ENCODE assay signal across 39 mouse cellular contexts in the genomic region with DNA sequence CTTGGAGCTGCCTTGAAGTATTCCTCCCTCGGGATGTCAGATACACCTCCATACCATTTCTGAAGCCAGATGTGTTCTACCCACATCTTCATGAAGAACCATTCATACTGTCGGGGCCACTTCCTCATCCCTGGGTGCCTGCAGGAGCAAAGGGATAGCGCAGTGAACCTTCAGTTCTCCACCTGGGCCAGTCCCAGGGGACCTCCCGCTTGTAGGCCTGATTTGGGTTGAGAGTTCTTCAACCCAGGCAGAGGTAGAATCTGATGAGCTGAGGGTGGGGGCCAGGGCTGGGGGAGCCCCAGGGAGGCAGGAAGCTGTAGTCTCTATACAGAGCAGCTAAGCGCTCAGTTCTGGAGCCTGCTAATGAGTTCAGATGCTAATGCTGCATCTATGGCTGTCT. TPM values are rescaled to one million over a fixed set of nuclear protein-coding genes. Genes with fewer than 3 reads are reported as not detected.
"Had no signal": no experiment of that assay in that cellular context is flagged by ENCODE, and none has a peak within 500 bp of the region (broad histone marks: within the 10 kb centered on the region; RNA-seq: fewer than 3 reads in every experiment).

No protein-coding gene starts in this region.

- H3K9ac ChIP-seq: limb, embryonic 12.5 days; limb, embryonic 13.5 days; limb, embryonic 15.5 days; liver, embryonic 12.5 days; liver, embryonic 13.5 days; liver, embryonic 14.5 days; liver, embryonic 15.5 days; liver, postnatal 0 days; lung, embryonic 14.5 days; lung, embryonic 15.5 days; midbrain, embryonic 12.5 days; midbrain, embryonic 13.5 days; midbrain, embryonic 15.5 days; neural tube, embryonic 12.5 days; neural tube, embryonic 13.5 days had no signal

- DNase-seq: left cerebral cortex, postnatal 4 days; liver; liver, embryonic 13.5 days; liver, postnatal 0 days; lung, adult 18-20 months; lung, adult 2 months; lung, embryonic 14.5 days; lung, postnatal 10 days; lung, postnatal 14 days; lung, postnatal 36 days; lung, postnatal 4 days; midbrain, embryonic 14.5 days had no signal

- H3K36me3 ChIP-seq: limb, embryonic 10.5 days; limb, embryonic 12.5 days; limb, embryonic 13.5 days; limb, embryonic 15.5 days; liver, embryonic 12.5 days; liver, embryonic 13.5 days; liver, embryonic 15.5 days; lung, embryonic 15.5 days; midbrain, embryonic 10.5 days; midbrain, embryonic 12.5 days; midbrain, embryonic 15.5 days; neural tube, embryonic 12.5 days had no signal

- H3K9me3 ChIP-seq: limb, embryonic 10.5 days; limb, embryonic 12.5 days; limb, embryonic 15.5 days; liver, embryonic 12.5 days; liver, embryonic 13.5 days; liver, embryonic 15.5 days; lung, embryonic 15.5 days; megakaryocyte, embryonic 14.5 days; midbrain, embryonic 10.5 days; midbrain, embryonic 12.5 days; midbrain, embryonic 13.5 days; midbrain, embryonic 15.5 days; neural tube, embryonic 12.5 days; neural tube, embryonic 13.5 days had no signal

- ATAC-seq: liver, embryonic 12.5 days; liver, postnatal 0 days; lung, postnatal 0 days; midbrain, embryonic 13.5 days; midbrain, embryonic 15.5 days; midbrain, embryonic 16.5 days had no signal

- H3K4me3 ChIP-seq: limb, embryonic 10.5 days; limb, embryonic 12.5 days; limb, embryonic 13.5 days; limb, embryonic 15.5 days; liver, embryonic 12.5 days; liver, embryonic 13.5 days; liver, embryonic 15.5 days; lung, embryonic 15.5 days; megakaryocyte, embryonic 14.5 days; midbrain, embryonic 10.5 days; midbrain, embryonic 12.5 days; midbrain, embryonic 13.5 days; midbrain, embryonic 15.5 days; myocyte; neural tube, embryonic 12.5 days; neural tube, embryonic 13.5 days had no signal

- H3K27me3 ChIP-seq: limb, embryonic 12.5 days; limb, embryonic 13.5 days; limb, embryonic 15.5 days; liver, embryonic 12.5 days; liver, embryonic 13.5 days; liver, embryonic 15.5 days; lung, embryonic 15.5 days; midbrain, embryonic 12.5 days; midbrain, embryonic 13.5 days; midbrain, embryonic 15.5 days; neural tube, embryonic 12.5 days; neural tube, embryonic 13.5 days had no signal

- H3K4me2 ChIP-seq: limb, embryonic 12.5 days; limb, embryonic 13.5 days; limb, embryonic 15.5 days; liver, embryonic 11.5 days; liver, embryonic 12.5 days; liver, embryonic 13.5 days; liver, embryonic 15.5 days; lung, embryonic 14.5 days; lung, embryonic 15.5 days; midbrain, embryonic 11.5 days; midbrain, embryonic 12.5 days; midbrain, embryonic 13.5 days; midbrain, embryonic 15.5 days; neural tube, embryonic 12.5 days; neural tube, embryonic 13.5 days had no signal

- H3K4me1 ChIP-seq: limb, embryonic 10.5 days; liver, embryonic 12.5 days; liver, embryonic 13.5 days; liver, embryonic 15.5 days; lung, embryonic 15.5 days; megakaryocyte, embryonic 14.5 days; midbrain, embryonic 10.5 days; midbrain, embryonic 12.5 days; midbrain, embryonic 15.5 days had no signal

- H3K27ac ChIP-seq: limb, embryonic 10.5 days; limb, embryonic 12.5 days; limb, embryonic 13.5 days; limb, embryonic 15.5 days; liver, embryonic 12.5 days; liver, embryonic 13.5 days; liver, embryonic 14.5 days; liver, embryonic 15.5 days; lung, embryonic 15.5 days; macrophage; midbrain, embryonic 10.5 days; midbrain, embryonic 12.5 days; midbrain, embryonic 13.5 days; midbrain, embryonic 15.5 days; neural tube, embryonic 12.5 days; neural tube, embryonic 13.5 days had no signal

RNA-seq across cellular contexts. Expression of gene Creg2, which starts 28.2 kb away (rescaled TPM):
- total RNA-seq: liver, adult 2 months; megakaryocyte progenitor cell, adult 5-6 weeks; megakaryocyte, adult 5-6 weeks; megakaryocyte-erythroid progenitor cell, adult 5-6 weeks had no signal
- polyA plus RNA-seq: limb, embryonic 11.5 days; liver, adult 2 months; liver, embryonic 11.5 days; liver, embryonic 12.5 days; liver, embryonic 15.5 days; liver, embryonic 16.5 days; liver, postnatal 0 days; myocyte had no signal
